Mouse (Mus musculus) bone marrow, adult 2 months (tissue): ENCODE measurements around the gene Cyp2g1.

Experiments used
- CTCF ChIP-seq: fragments of 200-500 bp; IDR thresholded peaks from 2 replicates; pipeline ENCODE4 v1.5.1; 2011; ENCODE audit warnings: low read length, control low read depth; ENCODE audit not compliant: control insufficient read depth, insufficient read depth
- POLR2A ChIP-seq: fragments of 200-500 bp; IDR thresholded peaks from 2 replicates; pipeline ENCODE4 v1.6.1; 2011; ENCODE audit warnings: low read depth, mild to moderate bottlenecking, control low read depth, low read length, borderline replicate concordance; ENCODE audit not compliant: control insufficient read depth

- TF ChIP-seq CTCF (no peak), POLR2A (no peak)
Observed at GRCm38 (mm10) chr7:26779799-26780416, 28.8 kb upstream of the Cyp2g1 start.
